Mouse (Mus musculus): ENCODE measurements at regions not wholly inside any gene's neighbourhood (a gene's known extent, or its start where the extent isn't known, plus 50 kb on each side); places are given as distances from the start of the nearest gene placed in this dataset.

DNA sequence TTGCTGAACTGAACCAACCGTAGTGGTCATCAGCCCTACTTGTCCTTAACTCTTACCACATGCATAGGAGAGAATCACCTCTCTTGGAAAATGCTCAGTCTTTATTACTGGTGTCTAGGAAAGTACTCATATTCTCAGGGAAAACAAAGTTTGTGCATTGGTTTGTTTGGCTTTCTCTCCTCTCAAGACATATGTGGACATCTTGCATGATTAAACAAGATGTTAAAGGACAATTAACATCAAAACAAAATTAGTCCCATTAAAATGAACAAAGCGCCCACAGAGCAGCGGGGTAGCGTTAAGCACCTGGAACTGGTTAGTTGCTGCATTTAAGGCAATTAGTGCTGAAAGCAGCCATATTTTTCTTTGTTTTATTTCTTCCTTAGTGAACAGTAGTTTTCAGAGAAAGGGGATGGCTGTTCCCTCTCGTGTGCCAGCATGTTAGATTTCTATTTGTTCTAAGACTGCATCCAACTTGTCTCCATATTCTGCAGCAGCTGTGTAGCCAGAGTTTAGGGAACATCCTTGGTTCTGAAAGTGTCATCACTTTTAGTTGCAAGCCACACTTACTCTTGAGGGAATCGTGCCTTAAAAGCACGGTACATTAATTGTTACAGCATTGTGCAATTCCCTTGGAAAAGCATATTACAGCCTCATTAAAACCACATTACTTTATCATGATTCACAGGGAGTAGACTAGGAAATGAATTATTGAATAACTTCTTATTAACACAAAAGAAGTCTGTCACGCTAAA is 137.7 kb downstream of the Ube2u start:
- no peak for DNase-seq

GRCm38 (mm10) chr4:100616916-100617488 is 138.4 kb downstream of the Ube2u start:
- DNase-seq = no peak

GRCm38 (mm10) chr4:100624656-100625055 is 146.0 kb downstream of the Ube2u start:
- DNase-seq = no peak

- DNase-seq = no peak
Observed at GRCm38 (mm10) chr4:100626551-100626950, 147.9 kb downstream of the Ube2u start.

DNA sequence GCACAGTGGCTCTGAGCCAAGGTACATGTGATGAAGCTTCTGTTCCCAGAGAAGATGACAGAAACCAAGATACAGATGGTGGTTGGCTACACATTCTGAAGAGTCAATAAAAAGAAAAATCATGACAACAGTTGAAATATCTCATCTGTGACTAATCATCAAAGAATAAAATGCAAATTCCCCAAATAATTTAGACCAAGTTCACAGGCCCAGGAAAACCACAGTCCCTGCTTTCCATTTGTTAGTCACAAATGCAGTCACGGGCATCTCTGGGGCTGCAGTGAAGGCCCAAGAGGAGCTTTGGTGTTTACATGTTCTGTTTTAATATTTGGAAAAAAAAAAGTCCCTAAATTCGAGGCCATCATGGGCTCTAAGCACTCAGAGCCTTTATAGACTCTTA is 142.1 kb upstream of the Cachd1 start:
- no peak for DNase-seq

GRCm38 (mm10) chr4:100637597-100637996 is 138.9 kb upstream of the Cachd1 start:
- DNase-seq = no peak

- peak; percentile 10 for DNase-seq
Observed at GRCm38 (mm10) chr4:100661154-100661553, 115.3 kb upstream of the Cachd1 start.

- peak; percentile 6 for DNase-seq
Observed at GRCm38 (mm10) chr4:100664619-100665264, 111.7 kb upstream of the Cachd1 start.

GRCm38 (mm10) chr4:100670553-100670952 is 105.9 kb upstream of the Cachd1 start:
- no peak for DNase-seq

- DNase-seq = no peak
Observed at GRCm38 (mm10) chr4:100674916-100675315, 101.6 kb upstream of the Cachd1 start.

DNA sequence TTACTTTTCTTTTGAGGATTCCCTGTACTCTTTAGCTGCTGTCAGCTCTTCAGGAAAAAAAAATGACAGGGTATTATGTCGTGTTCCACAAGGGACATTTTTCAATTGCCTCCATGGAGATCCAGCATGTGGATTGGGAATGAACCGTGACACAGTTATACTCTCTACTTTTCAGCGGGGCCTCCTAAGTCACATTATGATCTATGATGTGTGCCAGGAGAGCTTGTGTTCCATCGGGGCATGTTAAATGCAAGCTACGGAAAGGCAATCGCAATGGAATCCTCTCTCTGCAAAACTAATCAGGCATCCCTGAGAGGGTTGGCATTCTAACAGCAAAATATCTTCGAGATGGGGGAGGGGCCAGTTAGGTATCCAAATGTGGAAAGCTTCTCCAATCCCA is 92.7 kb upstream of the Cachd1 start:
- no peak for DNase-seq

DNA sequence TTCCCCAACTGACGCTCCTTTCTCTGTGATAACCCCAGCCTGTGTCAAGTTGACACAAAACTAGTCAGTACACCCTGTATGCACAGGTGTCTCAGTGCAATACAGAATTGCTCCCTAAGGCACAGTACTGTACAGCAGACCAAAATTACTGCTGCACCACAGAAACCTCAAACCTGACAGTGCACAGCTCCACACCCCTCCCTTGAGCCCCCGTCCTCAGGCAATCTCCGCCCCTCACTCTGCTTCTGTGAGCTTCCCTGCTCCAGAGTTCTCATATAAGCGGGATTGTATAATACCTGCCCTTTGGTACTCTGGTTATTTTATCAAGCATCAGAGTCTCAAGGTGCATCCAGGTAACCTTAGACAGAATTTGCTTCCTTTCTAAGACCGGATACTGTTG is 76.5 kb upstream of the Cachd1 start:
- no peak for DNase-seq

- no peak for DNase-seq
Observed at GRCm38 (mm10) chr4:100700418-100700817, 76.1 kb upstream of the Cachd1 start.

DNA sequence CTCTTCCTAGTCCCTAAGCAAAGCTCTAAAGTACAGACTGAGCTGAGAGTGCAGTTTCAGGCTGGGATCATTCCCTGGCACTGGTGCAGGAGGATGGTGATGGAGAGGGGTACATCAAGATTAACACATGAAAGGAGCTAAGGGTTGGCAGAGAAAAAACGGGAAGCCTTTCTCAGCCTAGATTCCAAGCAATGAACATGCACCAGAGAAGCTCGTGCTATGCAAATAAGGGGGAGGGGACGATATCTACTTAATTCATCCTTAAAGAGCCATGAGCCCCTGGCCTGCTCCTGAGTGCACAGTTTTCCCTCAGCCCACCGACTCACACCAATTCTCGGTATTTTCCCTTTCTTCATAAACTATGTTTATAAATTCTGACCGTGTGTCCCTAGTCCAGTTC is 70.5 kb upstream of the Cachd1 start:
- DNase-seq = no peak

- no peak for DNase-seq
Observed at GRCm38 (mm10) chr4:100707125-100707524, 69.3 kb upstream of the Cachd1 start.

GRCm38 (mm10) chr4:100708247-100708646 is 68.2 kb upstream of the Cachd1 start:
- DNase-seq = no peak

- DNase-seq = no peak
Observed at GRCm38 (mm10) chr4:100714240-100714639, 62.2 kb upstream of the Cachd1 start.

- no peak for DNase-seq
Observed at GRCm38 (mm10) chr4:100717601-100718000, 58.9 kb upstream of the Cachd1 start.

- peak; percentile 34 for DNase-seq
Observed at GRCm38 (mm10) chr4:100722532-100722931, 53.9 kb upstream of the Cachd1 start.

DNA sequence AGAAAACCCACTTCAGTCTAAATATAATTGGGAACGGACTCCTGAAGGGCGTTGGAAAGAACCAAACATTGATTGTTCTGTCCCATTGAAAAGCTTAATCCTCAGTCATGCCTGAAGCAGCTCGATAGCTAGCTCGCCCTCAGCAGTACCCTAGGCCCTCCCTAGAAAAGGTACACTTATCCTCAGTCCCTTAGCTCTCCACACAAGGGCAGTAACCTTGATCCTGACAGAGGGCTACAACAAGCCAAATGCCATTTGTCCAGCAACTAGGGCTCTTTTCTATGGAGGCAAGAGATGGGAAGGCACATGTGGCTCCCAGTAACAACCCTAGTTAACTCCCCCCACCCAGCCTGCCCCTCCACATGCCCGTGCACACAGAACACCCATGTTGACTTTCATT is 53.4 kb upstream of the Cachd1 start:
- DNase-seq = no peak

- DNase-seq = no peak
Observed at GRCm38 (mm10) chr4:100725811-100726210, 50.7 kb upstream of the Cachd1 start.

DNA sequence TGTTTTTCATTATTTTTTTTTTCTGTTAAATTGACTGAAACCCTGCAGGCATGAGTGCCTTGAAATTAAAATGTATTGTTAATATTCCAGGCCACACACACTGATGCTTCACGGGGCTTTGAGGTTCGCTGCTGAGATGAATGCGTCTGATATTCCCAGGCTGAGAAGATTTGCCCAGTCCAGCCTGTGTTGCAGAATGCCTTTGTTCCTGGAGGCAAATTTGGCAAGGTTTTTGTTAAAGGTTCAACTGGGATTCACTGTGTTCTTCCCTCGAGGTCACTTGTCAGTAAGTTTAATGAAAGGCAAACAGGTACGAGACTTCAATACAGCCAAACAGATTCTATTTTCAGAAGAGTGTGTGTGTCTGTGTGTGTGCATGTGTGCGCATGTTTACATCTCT is 50.0 kb upstream of the Cachd1 start:
- no peak for DNase-seq
